13 mouse cellular contexts compared by ENCODE assay signal in the genomic region with DNA sequence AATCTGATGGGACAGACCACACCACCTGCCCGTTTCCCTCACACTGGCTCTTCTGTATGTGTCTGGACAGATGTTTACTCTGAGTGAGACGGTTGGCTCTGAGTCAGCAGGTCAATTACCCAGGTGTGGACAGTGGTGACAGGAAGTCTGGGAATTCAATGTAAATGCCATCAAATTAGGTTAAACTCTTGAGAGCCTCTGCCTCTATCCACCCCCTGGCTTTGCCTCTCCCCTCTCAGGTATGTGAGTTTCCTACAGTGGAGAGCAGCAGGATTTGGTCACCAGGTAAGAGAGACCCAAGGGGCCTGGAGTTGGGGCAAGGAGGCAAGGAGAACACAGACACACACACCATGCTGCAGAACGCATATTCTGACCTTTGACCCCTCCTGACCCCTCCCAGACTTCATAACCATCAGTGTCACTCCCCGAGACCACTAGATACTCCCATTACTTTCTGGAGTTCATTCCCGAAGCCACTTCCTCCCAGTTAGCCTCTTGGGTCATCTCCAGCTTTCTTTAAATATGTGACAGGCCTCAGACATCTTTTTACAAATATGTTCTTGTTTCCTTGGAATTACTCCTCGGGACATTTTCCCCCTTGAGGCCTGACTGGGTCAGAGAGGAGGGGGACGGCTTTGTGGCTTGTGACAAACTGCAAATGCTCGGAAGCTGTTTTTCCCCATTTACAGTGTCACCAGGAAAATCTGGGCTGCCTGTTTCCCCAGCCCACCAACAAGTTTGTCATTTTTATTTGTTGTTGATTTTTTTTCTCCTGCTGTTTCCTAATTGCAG.
DNase-seq lines count a peak whose midpoint lies in the region; ATAC-seq and TF ChIP-seq lines count a peak whose summit lies in the region.
"Had no signal": no experiment of that assay in that cellular context is flagged by ENCODE, and none has a peak within 500 bp of the region (broad histone marks: within the 10 kb centered on the region; RNA-seq: fewer than 3 reads in every experiment).

No protein-coding gene starts in this region.

- no peaks in the 10 kb centered on the region for H3K27me3 ChIP-seq in lung, embryonic 14.5 days (ENCODE audit: insufficient read depth, low read length)
- 0 out of 2 replicates have a peak, but pooled peaks cover 8% of the 10 kb centered on the region for H3K27me3 ChIP-seq in heart, embryonic 10.5 days (ENCODE audit: insufficient read depth, poor library complexity, severe bottlenecking)
- H3K27me3 ChIP-seq: embryonic facial prominence, embryonic 15.5 days had no signal

- no peaks in the 10 kb centered on the region for H3K36me3 ChIP-seq in lung, embryonic 14.5 days (ENCODE audit: insufficient read depth)
- no peaks in the 10 kb centered on the region for H3K36me3 ChIP-seq in heart, embryonic 10.5 days
- H3K36me3 ChIP-seq: embryonic facial prominence, embryonic 15.5 days; hindbrain, embryonic 10.5 days had no signal

- TF ChIP-seq CTCF in lung, embryonic 14.5 days (IDR thresholded peaks at IDR 0.05; ENCODE audit: low read depth) = no peak

- H3K27ac ChIP-seq in lung, embryonic 14.5 days (ENCODE audit: low read depth) = peak overlapping the region; percentile 42; the same call in 1 of the 2 replicates
- H3K27ac ChIP-seq in heart, embryonic 10.5 days = no peak overlapping the region
- H3K27ac ChIP-seq: embryonic facial prominence, embryonic 15.5 days; hindbrain, embryonic 10.5 days had no signal

- no peak overlapping the region for H3K4me2 ChIP-seq in lung, embryonic 14.5 days
- H3K4me2 ChIP-seq: embryonic facial prominence, embryonic 15.5 days; liver, embryonic 11.5 days had no signal

- peak; percentile 41; the same call in 1 of the 2 replicates for ATAC-seq in lung, embryonic 14.5 days (ENCODE audit: insufficient read depth)

- H3K4me3 ChIP-seq in lung, embryonic 14.5 days (ENCODE audit: low read depth, low read length) = no peak overlapping the region
- H3K4me3 ChIP-seq in heart, embryonic 10.5 days = no peak overlapping the region
- H3K4me3 ChIP-seq: embryonic facial prominence, embryonic 15.5 days; hindbrain, embryonic 10.5 days; megakaryocyte, embryonic 14.5 days; myocyte had no signal

- H3K9ac ChIP-seq in lung, embryonic 14.5 days = no peak overlapping the region
- H3K9ac ChIP-seq: embryonic facial prominence, embryonic 15.5 days had no signal

- H3K9me3 ChIP-seq in lung, embryonic 14.5 days (ENCODE audit: low read depth, low read length) = no peaks in the 10 kb centered on the region
- 0 out of 2 replicates have a peak, but pooled peaks cover under 1% of the 10 kb centered on the region for H3K9me3 ChIP-seq in heart, embryonic 10.5 days
- H3K9me3 ChIP-seq: embryonic facial prominence, embryonic 15.5 days had no signal

- 28% methylated on average over 8 of the region's 8 CpGs for WGBS in lung, embryonic 14.5 days
- 60% methylated on average over 8 of the region's 8 CpGs for WGBS in heart, embryonic 10.5 days

- H3K4me1 ChIP-seq in lung, embryonic 14.5 days (ENCODE audit: insufficient read depth) = peaks cover 4% of the 10 kb centered on the region; the same call in 1 of the 2 replicates
- H3K4me1 ChIP-seq in heart, embryonic 10.5 days = peaks cover 10% of the 10 kb centered on the region
- H3K4me1 ChIP-seq: megakaryocyte, embryonic 14.5 days had no signal

- peak; percentile 58 for DNase-seq in lung, embryonic 14.5 days
- DNase-seq in lung, adult 18-20 months = no peak
- peak; percentile 61 for DNase-seq in heart, embryonic 10.5 days (ENCODE audit: low spot score)
- peak; percentile 13 for DNase-seq in kidney, adult 18-20 months
- DNase-seq in lung, postnatal 10 days = peak; percentile 59
- no peak for DNase-seq in ovary, postnatal 14 days (ENCODE audit: low spot score)
- DNase-seq in left cerebral cortex, adult 18-20 months (ENCODE audit: low spot score in 2 of 2) = no peak
- DNase-seq: cerebellum, postnatal 10 days had no signal

Comparison
In these comparisons a context has a peak if more than half of its experiments do, and no peak if none do; other contexts are left out.
1. DNase-seq: peak in lung, embryonic 14.5 days (single experiment), heart, embryonic 10.5 days (single experiment), kidney, adult 18-20 months (single experiment) and lung, postnatal 10 days (single experiment); none in lung, adult 18-20 months (0 of 2), ovary, postnatal 14 days (single experiment) and left cerebral cortex, adult 18-20 months (0 of 2).